Mouse (Mus musculus) midbrain, embryonic 11.5 days (tissue): ENCODE data around the gene Cmpk1. TPM values are rescaled to one million over a fixed set of nuclear protein-coding genes. Genes with fewer than 3 reads are reported as not detected.
"Not testable (repeated sequence)": the region's sequence is repeated elsewhere in the genome, so short reads cannot be mapped to it uniquely, and the experiment has no call there.

Experiments
- ATAC-seq: fragments of 200-750 bp; cut with Nextera tagmentation; 2 replicates; pipeline ENCODE4 v1.8.0; 2017; ENCODE audit warnings: moderate TSS enrichment, moderate library complexity; ENCODE audit not compliant: low FRiP score
- DNase-seq: peaks from one replicate; pipeline ENCODE4 v3.0.0; 2015; ENCODE audit warnings: low spot score; ENCODE audit errors: missing footprints
- H3K27ac ChIP-seq: fragments of 300-500 bp; sonication (generic); 2 replicates; pipeline ENCODE4 v1.5.1; 2014; ENCODE audit warnings: low read depth, low read length
- H3K27me3 ChIP-seq: fragments of 300-500 bp; sonication (generic); 2 replicates; pipeline ENCODE4 v1.6.1; 2014; ENCODE audit warnings: mild to moderate bottlenecking, low read length, moderate library complexity, mixed read lengths; ENCODE audit not compliant: control insufficient read depth, insufficient read depth
- H3K36me3 ChIP-seq: fragments of 300-500 bp; sonication (generic); 2 replicates; pipeline ENCODE4 v1.6.1; 2014; ENCODE audit warnings: mild to moderate bottlenecking, low read length, moderate library complexity, mixed read lengths; ENCODE audit not compliant: control insufficient read depth, insufficient read depth
- H3K4me1 ChIP-seq: fragments of 300-500 bp; sonication (generic); 2 replicates; pipeline ENCODE4 v1.6.1; 2014; ENCODE audit warnings: low read length; ENCODE audit not compliant: control insufficient read depth, insufficient read depth
- H3K4me2 ChIP-seq: fragments of 300-500 bp; sonication (generic); 2 replicates; pipeline ENCODE4 v1.6.1; 2014; ENCODE audit warnings: mild to moderate bottlenecking, moderate library complexity
- H3K4me3 ChIP-seq: fragments of 300-500 bp; sonication (generic); 2 replicates; pipeline ENCODE4 v1.5.1; 2014; ENCODE audit warnings: low read depth, low read length
- H3K9ac ChIP-seq: fragments of 300-500 bp; sonication (generic); 2 replicates; pipeline ENCODE4 v1.6.1; 2014; ENCODE audit warnings: low read length
- H3K9me3 ChIP-seq: fragments of 300-500 bp; sonication (generic); 2 replicates; pipeline ENCODE4 v1.6.1; 2016; ENCODE audit warnings: low read length; ENCODE audit not compliant: control insufficient read depth
- WGBS: fragments of 180-500 bp; shearing (Covaris S2); extraction: QIAGEN DNeasy Blood & Tissue Kit; methylation state at CpG from one replicate; pipeline ENCODE4 v1.1.7; 2014; 5-methylcytosine and 5-hydroxymethylcytosine counted together
- polyA plus RNA-seq: library from polyadenylated mRNA; unstranded; fragments of >200 nt; fragmentation: Nextera tagmentation; extraction: Ambion mirVana; gene quantifications from 2 replicates; pipeline ENCODE4 v1.2.1, GENCODE M21; 2014

The Cmpk1 gene
- polyA plus RNA-seq, 1 experiment from 2014 or later: 145 TPM

- DNase-seq (peak; percentile 94), ATAC-seq (peak; percentile 54)
- Histone ChIP-seq H3K9ac (peak overlapping the region; percentile 91), H3K9me3 (no peaks in the 10 kb centered on the region), H3K4me2 (peak overlapping the region; percentile 48), H3K4me1 (peaks cover 6% of the 10 kb centered on the region), H3K36me3 (no peaks in the 10 kb centered on the region), H3K27me3 (no peaks in the 10 kb centered on the region), H3K27ac (peak overlapping the region; percentile 99), H3K4me3 (peak overlapping the region; percentile 84)
- WGBS: 2% methylated on average over 8 of the region's 8 CpGs
These were observed 840 bp downstream of the Cmpk1 start for GRCm38 (mm10) chr4:114986211-114986590.

GRCm38 (mm10) chr4:114983020-114983419 lies 4.0 kb downstream of the Cmpk1 start:
- Histone ChIP-seq H3K9me3 (no peaks in the 10 kb centered on the region), H3K27ac (no peak overlapping the region), H3K4me3 (no peak overlapping the region), H3K4me1 (peaks cover 6% of the 10 kb centered on the region), H3K27me3 (no peaks in the 10 kb centered on the region), H3K9ac (no peak overlapping the region), H3K4me2 (no peak overlapping the region), H3K36me3 (no peaks in the 10 kb centered on the region)
- ATAC-seq: no peak
- 84% methylated on average over 1 of the region's 1 CpGs for WGBS
- no peak for DNase-seq

- ATAC-seq (no peak), DNase-seq (no peak)
- 90% methylated on average over 1 of the region's 1 CpGs for WGBS
- Histone ChIP-seq H3K4me2 (no peak overlapping the region), H3K27ac (no peak overlapping the region), H3K4me3 (no peak overlapping the region), H3K4me1 (peaks cover 5% of the 10 kb centered on the region), H3K36me3 (no peaks in the 10 kb centered on the region), H3K9ac (no peak overlapping the region), H3K9me3 (no peaks in the 10 kb centered on the region), H3K27me3 (no peaks in the 10 kb centered on the region)
These were observed 4.4 kb downstream of the Cmpk1 start for GRCm38 (mm10) chr4:114982619-114983018.

- Histone ChIP-seq H3K9ac (no peak overlapping the region), H3K9me3 (no peaks in the 10 kb centered on the region), H3K27ac (no peak overlapping the region), H3K27me3 (no peaks in the 10 kb centered on the region), H3K4me1 (no peaks in the 10 kb centered on the region), H3K4me2 (no peak overlapping the region), H3K36me3 (no peaks in the 10 kb centered on the region), H3K4me3 (no peak overlapping the region)
- 95% methylated on average over 1 of the region's 1 CpGs for WGBS
- DNase-seq (no peak), ATAC-seq (no peak)
These were observed 13.8 kb downstream of the Cmpk1 start for GRCm38 (mm10) chr4:114973229-114973740.

- Histone ChIP-seq H3K4me1 (no peaks in the 10 kb centered on the region), H3K36me3 (peaks cover 3% of the 10 kb centered on the region; the same call in 1 of the 2 replicates), H3K4me3 (no peak overlapping the region), H3K27me3 (no peaks in the 10 kb centered on the region), H3K27ac (no peak overlapping the region), H3K4me2 (no peak overlapping the region), H3K9me3 (no peaks in the 10 kb centered on the region), H3K9ac (no peak overlapping the region)
- DNase-seq (no peak), ATAC-seq (no peak)
- WGBS: 95% methylated on average over 5 of the region's 5 CpGs
These were observed 16.3 kb downstream of the Cmpk1 start for GRCm38 (mm10) chr4:114970736-114971135.

- not testable (repeated sequence) for H3K4me2 ChIP-seq, H3K27me3 ChIP-seq, H3K9ac ChIP-seq, H3K27ac ChIP-seq, ATAC-seq, H3K9me3 ChIP-seq, DNase-seq, H3K4me1 ChIP-seq, H3K4me3 ChIP-seq, H3K36me3 ChIP-seq
- 91% methylated on average over 2 of the region's 2 CpGs for WGBS
These were observed 26.2 kb downstream of the Cmpk1 start for GRCm38 (mm10) chr4:114960881-114961280.

GRCm38 (mm10) chr4:114959533-114959932 lies 27.5 kb downstream of the Cmpk1 start:
- H3K9ac ChIP-seq: no peak overlapping the region
- no peak for DNase-seq
- 95% methylated on average over 2 of the region's 2 CpGs for WGBS
- no peak overlapping the region for H3K4me3 ChIP-seq
- H3K9me3 ChIP-seq: no peaks in the 10 kb centered on the region
- no peaks in the 10 kb centered on the region for H3K27me3 ChIP-seq
- H3K4me2 ChIP-seq: no peak overlapping the region
- no peaks in the 10 kb centered on the region for H3K4me1 ChIP-seq
- H3K27ac ChIP-seq: no peak overlapping the region
- ATAC-seq: no peak
- no peaks in the 10 kb centered on the region; the same call in 1 of the 2 replicates for H3K36me3 ChIP-seq

GRCm38 (mm10) chr4:114958786-114959185 lies 28.3 kb downstream of the Cmpk1 start:
- no peak overlapping the region for H3K4me3 ChIP-seq
- no peak for DNase-seq

GRCm38 (mm10) chr4:114958231-114958630 lies 28.8 kb downstream of the Cmpk1 start:
- 95% methylated on average over 2 of the region's 2 CpGs for WGBS
- no peaks in the 10 kb centered on the region for H3K9me3 ChIP-seq
- peak; percentile 8 for DNase-seq
- H3K4me1 ChIP-seq: no peaks in the 10 kb centered on the region
- H3K36me3 ChIP-seq: no peaks in the 10 kb centered on the region; the same call in 1 of the 2 replicates
- no peak for ATAC-seq
- no peak overlapping the region for H3K4me3 ChIP-seq
- no peak overlapping the region for H3K9ac ChIP-seq
- H3K27ac ChIP-seq: no peak overlapping the region
- no peak overlapping the region for H3K4me2 ChIP-seq
- H3K27me3 ChIP-seq: no peaks in the 10 kb centered on the region

More at GRCm38 (mm10) chr4:114958786-114959185, 28.3 kb downstream of the Cmpk1 start:
- Histone ChIP-seq H3K27me3 (no peaks in the 10 kb centered on the region), H3K9ac (no peak overlapping the region), H3K9me3 (no peaks in the 10 kb centered on the region), H3K4me1 (no peaks in the 10 kb centered on the region), H3K4me2 (no peak overlapping the region), H3K36me3 (no peaks in the 10 kb centered on the region; the same call in 1 of the 2 replicates), H3K27ac (no peak overlapping the region)
- 89% methylated on average over 4 of the region's 4 CpGs for WGBS
- no peak for ATAC-seq
